Mouse (Mus musculus) stomach, postnatal 0 days (tissue): ENCODE measurements around the gene Mgmt. TPM values are rescaled to one million over a fixed set of nuclear protein-coding genes. Genes with fewer than 3 reads are reported as not detected.
A peak's percentile ranks its signal among the peaks of the same experiment; 100 is the strongest.

ENCODE experiments used
- ATAC-seq: fragments of 200-750 bp; cut with Nextera tagmentation; 2 replicates; pipeline ENCODE4 v1.8.0; 2017; ENCODE audit not compliant: low FRiP score, low TSS enrichment
- DNase-seq: peaks from one replicate; pipeline ENCODE4 v3.0.0-alpha.2; 2016; ENCODE audit warnings: low spot score
- H3K27ac ChIP-seq: fragments of 300-500 bp; sonication (generic); replicated peaks from 2 replicates; pipeline ENCODE4 v1.5.1; 2014; ENCODE audit warnings: mild to moderate bottlenecking, control low read depth
- H3K27me3 ChIP-seq: fragments of 300-500 bp; sonication (generic); 2 replicates; pipeline ENCODE4 v1.6.1; 2014; ENCODE audit warnings: low read length; ENCODE audit not compliant: control insufficient read depth, insufficient read depth
- H3K36me3 ChIP-seq: fragments of 300-500 bp; sonication (generic); 2 replicates; pipeline ENCODE4 v1.6.1; 2014; ENCODE audit warnings: low read length, mixed read lengths; ENCODE audit not compliant: control insufficient read depth, insufficient read depth
- H3K4me1 ChIP-seq: fragments of 300-500 bp; sonication (generic); replicated peaks from 2 replicates; pipeline ENCODE4 v1.6.1; 2014; ENCODE audit warnings: antibody characterized with exemption; ENCODE audit not compliant: control insufficient read depth, insufficient read depth
- H3K4me2 ChIP-seq: fragments of 300-500 bp; sonication (generic); replicated peaks from 2 replicates; pipeline ENCODE4 v1.6.1; 2014; ENCODE audit warnings: low read depth, mild to moderate bottlenecking, control low read depth, moderate library complexity
- H3K4me3 ChIP-seq: fragments of 300-500 bp; sonication (generic); 2 replicates; pipeline ENCODE4 v1.5.1; 2014; ENCODE audit warnings: low read depth, low read length, control low read depth
- H3K9ac ChIP-seq: fragments of 300-500 bp; sonication (generic); 2 replicates; pipeline ENCODE4 v1.6.1; 2014; ENCODE audit warnings: mild to moderate bottlenecking, low read length, control low read depth, mixed read lengths
- H3K9me3 ChIP-seq: fragments of 300-500 bp; sonication (generic); 2 replicates; pipeline ENCODE4 v1.6.1; 2016; ENCODE audit warnings: low read length; ENCODE audit not compliant: control insufficient read depth
- CTCF ChIP-seq: IDR thresholded peaks from 2 replicates; pipeline ENCODE4 v1.5.1; 2016; ENCODE audit warnings: antibody characterized with exemption, low read depth, mild to moderate bottlenecking, moderate library complexity
- EP300 ChIP-seq: optimal IDR thresholded peaks from 2 replicates; pipeline ENCODE3; 2016; ENCODE audit warnings: antibody characterized with exemption
- WGBS: fragments of 180-500 bp; shearing (Covaris S2); extraction: QIAGEN DNeasy Blood & Tissue Kit; methylation state at CpG from one replicate; pipeline ENCODE4 v1.1.7; 2014; 5-methylcytosine and 5-hydroxymethylcytosine counted together
- polyA plus RNA-seq: library from polyadenylated mRNA; unstranded; fragments of >200 nt; fragmentation: Nextera tagmentation; extraction: Ambion mirVana; gene quantifications from 2 replicates; pipeline ENCODE4 v1.2.1, GENCODE M21; 2015

Mgmt gene
- polyA plus RNA-seq, 1 experiment from 2014 or later = 5.5 TPM

GRCm38 (mm10) chr7:136866535-136866934 is 27.9 kb upstream of the Mgmt start:
- H3K4me3 ChIP-seq = no peak overlapping the region
- TF ChIP-seq CTCF = no peak
- TF ChIP-seq EP300 = no peak
- no peaks in the 10 kb centered on the region for H3K27me3 ChIP-seq
- no peak overlapping the region for H3K9ac ChIP-seq
- no peak overlapping the region for H3K4me2 ChIP-seq
- 78% methylated on average over 4 of the region's 4 CpGs for WGBS
- ATAC-seq (no peak), DNase-seq (no peak)
- no peaks in the 10 kb centered on the region for H3K4me1 ChIP-seq
- H3K9me3 ChIP-seq = no peaks in the 10 kb centered on the region
- no peak overlapping the region for H3K27ac ChIP-seq
- no peaks in the 10 kb centered on the region for H3K36me3 ChIP-seq

- Histone ChIP-seq H3K4me1 (no peaks in the 10 kb centered on the region), H3K27ac (no peak overlapping the region), H3K4me2 (no peak overlapping the region), H3K4me3 (no peak overlapping the region), H3K27me3 (no peaks in the 10 kb centered on the region), H3K9ac (no peak overlapping the region), H3K36me3 (no peaks in the 10 kb centered on the region), H3K9me3 (no peaks in the 10 kb centered on the region)
- no peak for DNase-seq
- TF ChIP-seq EP300 (no peak), CTCF (no peak)
- WGBS = 72% methylated on average over 11 of the region's 11 CpGs
- ATAC-seq = no peak
Observed at GRCm38 (mm10) chr7:136871535-136871934, 22.9 kb upstream of the Mgmt start.

GRCm38 (mm10) chr7:136872059-136872458 is 22.4 kb upstream of the Mgmt start:
- Histone ChIP-seq H3K36me3 (no peaks in the 10 kb centered on the region), H3K4me1 (no peaks in the 10 kb centered on the region), H3K27ac (no peak overlapping the region), H3K4me2 (no peak overlapping the region), H3K4me3 (no peak overlapping the region), H3K9ac (no peak overlapping the region), H3K9me3 (no peaks in the 10 kb centered on the region), H3K27me3 (no peaks in the 10 kb centered on the region)
- TF ChIP-seq EP300 (no peak), CTCF (no peak)
- 39% methylated on average over 8 of the region's 8 CpGs for WGBS
- ATAC-seq (no peak), DNase-seq (no peak)

- ATAC-seq = no peak
- Histone ChIP-seq H3K27me3 (no peaks in the 10 kb centered on the region), H3K36me3 (no peaks in the 10 kb centered on the region), H3K4me3 (no peak overlapping the region), H3K4me2 (no peak overlapping the region), H3K9me3 (no peaks in the 10 kb centered on the region), H3K27ac (no peak overlapping the region), H3K4me1 (no peaks in the 10 kb centered on the region), H3K9ac (no peak overlapping the region)
- WGBS = 5% methylated on average over 1 of the region's 1 CpGs
- DNase-seq = no peak
- TF ChIP-seq EP300 (no peak), CTCF (no peak)
Observed at GRCm38 (mm10) chr7:136874396-136874795, 20.0 kb upstream of the Mgmt start.

- no peaks in the 10 kb centered on the region for H3K4me1 ChIP-seq
- no peak overlapping the region for H3K4me3 ChIP-seq
- no peak for DNase-seq
- no peak for TF ChIP-seq CTCF
- no peak overlapping the region for H3K27ac ChIP-seq
- H3K36me3 ChIP-seq = no peaks in the 10 kb centered on the region
- H3K27me3 ChIP-seq = no peaks in the 10 kb centered on the region
- H3K9ac ChIP-seq = no peak overlapping the region
- no peak for ATAC-seq
- WGBS = 62% methylated on average over 4 of the region's 4 CpGs
- H3K4me2 ChIP-seq = no peak overlapping the region
- no peaks in the 10 kb centered on the region for H3K9me3 ChIP-seq
Observed at GRCm38 (mm10) chr7:136880386-136880785, 14.0 kb upstream of the Mgmt start.

GRCm38 (mm10) chr7:136888161-136888560 is 6.3 kb upstream of the Mgmt start:
- Histone ChIP-seq H3K4me2 (no peak overlapping the region), H3K9ac (no peak overlapping the region), H3K4me1 (no peaks in the 10 kb centered on the region), H3K4me3 (no peak overlapping the region), H3K27ac (no peak overlapping the region), H3K27me3 (no peaks in the 10 kb centered on the region), H3K36me3 (no peaks in the 10 kb centered on the region), H3K9me3 (no peaks in the 10 kb centered on the region)
- TF ChIP-seq EP300 = no peak
- no peak for TF ChIP-seq CTCF
- WGBS = 86% methylated on average over 6 of the region's 6 CpGs
- DNase-seq = peak; percentile 6
- ATAC-seq = no peak
